Comparison of ENCODE assay signal across 8 mouse cellular contexts in the genomic region with DNA sequence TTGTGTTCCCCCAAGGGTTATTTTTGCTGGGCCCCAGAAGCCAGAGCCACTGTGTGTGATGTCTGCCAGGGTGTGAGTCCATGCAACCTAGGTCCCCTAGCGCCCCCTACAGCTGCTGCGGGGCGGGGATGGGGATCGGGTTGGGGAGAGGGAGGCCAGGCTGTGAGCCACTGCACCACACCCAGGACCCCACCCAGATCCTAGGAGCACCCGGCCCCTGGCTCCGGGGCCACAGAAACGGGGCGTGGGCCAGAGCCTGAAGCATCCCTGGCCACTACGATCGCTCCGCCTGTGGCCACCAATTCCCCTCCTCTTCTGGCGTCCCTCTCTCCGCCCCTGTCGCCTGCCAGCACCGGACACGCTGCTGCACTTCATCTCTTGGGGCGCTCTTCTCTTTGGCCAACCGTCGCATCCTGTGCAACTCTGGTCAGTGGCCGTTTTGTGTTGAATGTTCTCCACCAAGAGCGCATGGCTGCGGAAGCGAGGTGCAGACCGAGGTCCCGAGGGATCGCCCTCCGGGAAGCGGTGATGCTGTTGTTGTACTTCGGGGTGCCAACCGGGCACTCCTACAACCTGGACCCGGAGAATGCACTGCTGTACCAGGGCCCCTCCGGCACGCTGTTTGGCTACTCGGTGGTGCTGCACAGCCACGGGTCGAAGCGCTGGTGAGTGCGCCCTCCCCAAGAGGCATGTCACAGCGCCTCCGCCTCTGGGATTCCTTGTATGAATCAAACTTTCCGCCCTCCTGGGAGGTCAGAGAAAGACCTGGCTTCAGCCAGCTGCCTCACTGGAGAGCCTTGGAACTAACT. TPM values are rescaled to one million over a fixed set of nuclear protein-coding genes. Genes with fewer than 3 reads are reported as not detected.
DNase-seq lines count a peak whose midpoint lies in the region; ATAC-seq and TF ChIP-seq lines count a peak whose summit lies in the region.

A gene (plus strand): TSS at position 235 of the 809 bp plus-strand sequence.

- H3K9ac ChIP-seq in MEL (ENCODE audit: control insufficient read depth, low read depth, low read length, poor library complexity, severe bottlenecking), result peak within 1 kb of the TSS; percentile 74
- peak within 1 kb of the TSS; percentile 41 for H3K9ac ChIP-seq in lung, embryonic 15.5 days

- peak; percentile 92 for ATAC-seq in frontal cortex, adult (ENCODE audit: low TSS enrichment)
- peak; percentile 42 to 57 for ATAC-seq in hematopoietic stem cell, adult 5-6 weeks (replicated peaks in 1 of 2; ENCODE audit: insufficient read depth in 1 of 2, low FRiP score in 2 of 2, low TSS enrichment in 1 of 2, low read depth in 1 of 2, poor library complexity in 2 of 2, severe bottlenecking in 2 of 2)
- ATAC-seq in lung, embryonic 15.5 days (ENCODE audit: borderline replicate concordance, extremely low read depth, low FRiP score, low TSS enrichment), result peak; percentile 83
- peak; percentile 62 for ATAC-seq in neutrophil, adult 5-6 weeks (ENCODE audit: extremely low read depth, insufficient number of reproducible peaks, low FRiP score, poor library complexity, severe bottlenecking)

- peak; percentile 93 for DNase-seq in MEL (ENCODE audit: low read depth, low spot score)
- peak; percentile 47 for DNase-seq in cerebellum, adult 9-10 months
- DNase-seq in layer of hippocampus, adult 9-10 months (ENCODE audit: low spot score), result peak; percentile 62
- DNase-seq in thymus, adult 18-20 months, result peak; percentile 90 to 96

- H3K9me3 ChIP-seq in MEL (replicated peaks; ENCODE audit: insufficient read depth, low read length), result no peaks in the 10 kb centered on the region
- no peaks in the 10 kb centered on the region for H3K9me3 ChIP-seq in lung, embryonic 15.5 days

- H3K4me3 ChIP-seq in MEL (ENCODE audit: control insufficient read depth in 1 of 2, insufficient read depth in 1 of 2, low read depth in 2 of 2, low read length in 2 of 2), result peak within 1 kb of the TSS; percentile 86 to 89
- peak within 1 kb of the TSS; percentile 51 for H3K4me3 ChIP-seq in lung, embryonic 15.5 days

- H3K36me3 ChIP-seq in MEL (ENCODE audit: control insufficient read depth in 1 of 2, insufficient read depth in 2 of 2, low read length in 2 of 2), result peaks cover 2 to 40% of the 10 kb centered on the region in 2 experiments; a peak in 3 of 4 replicates
- H3K36me3 ChIP-seq in lung, embryonic 15.5 days, result no peaks in the 10 kb centered on the region

- peak; percentile 51 to 92 (median 73) for TF ChIP-seq CTCF in MEL (IDR thresholded peaks at IDR 0.05 in 2 of 3, conservative IDR thresholded peaks at IDR 0.05 in 1 of 3; ENCODE audit: control insufficient read depth in 1 of 3, insufficient read depth in 1 of 3, low read depth in 2 of 3, low read length in 3 of 3, poor library complexity in 1 of 3, severe bottlenecking in 1 of 3)

- peak; percentile 73 for TF ChIP-seq RAD21 in MEL (IDR thresholded peaks at IDR 0.05; ENCODE audit: low read depth, low read length)

- peaks cover 22 to 26% of the 10 kb centered on the region in 2 experiments for H3K4me1 ChIP-seq in MEL (ENCODE audit: control insufficient read depth in 1 of 2, insufficient read depth in 2 of 2, low read length in 2 of 2)
- H3K4me1 ChIP-seq in lung, embryonic 15.5 days, result peaks cover 17% of the 10 kb centered on the region

- peak; percentile 28 to 54; a peak in 3 of 4 replicates for TF ChIP-seq POLR2A in MEL (IDR thresholded peaks at IDR 0.05; ENCODE audit: control insufficient read depth in 1 of 2, insufficient read depth in 1 of 2, low read depth in 1 of 2, low read length in 2 of 2, poor library complexity in 1 of 2)

- H3K27me3 ChIP-seq in MEL (ENCODE audit: control insufficient read depth in 1 of 2, insufficient read depth in 2 of 2, low read length in 2 of 2), result no peaks in the 10 kb centered on the region
- H3K27me3 ChIP-seq in lung, embryonic 15.5 days, result 0 out of 2 replicates have a peak, but pooled peaks cover 10% of the 10 kb centered on the region

- H3K79me2 ChIP-seq in MEL (ENCODE audit: control insufficient read depth, insufficient read depth, low read length, poor library complexity), result peaks cover 33% of the 10 kb centered on the region

- peak within 1 kb of the TSS; percentile 87 for H3K4me2 ChIP-seq in lung, embryonic 15.5 days

- no peak for TF ChIP-seq EP300 in MEL (IDR thresholded peaks at IDR 0.05; ENCODE audit: low read depth in 1 of 2, low read length in 2 of 2)

- WGBS in lung, embryonic 15.5 days, result under 1% methylated on average over 39 of the region's 41 CpGs

- H3K27ac ChIP-seq in MEL (ENCODE audit: control insufficient read depth, low read depth, low read length), result peak within 1 kb of the TSS; percentile 96
- peak within 1 kb of the TSS; percentile 61 for H3K27ac ChIP-seq in lung, embryonic 15.5 days

TF ChIP-seq in MEL, 35 proteins besides CTCF, POLR2A, EP300 and RAD21:
- TF ChIP-seq CHD1 (IDR thresholded peaks at IDR 0.05; ENCODE audit: low read depth, low read length), result no peak; the same call in 1 of the 2 replicates
- no peak for TF ChIP-seq CHD2 (IDR thresholded peaks at IDR 0.05; ENCODE audit: low read length)
- peak; percentile 56; the same call in 1 of the 2 replicates for TF ChIP-seq SIN3A (IDR thresholded peaks at IDR 0.05; ENCODE audit: low read length)
- TF ChIP-seq UBTF (IDR thresholded peaks at IDR 0.05; ENCODE audit: borderline replicate concordance, insufficient read depth, low read depth, low read length), result peak; percentile 72; the same call in 1 of the 2 replicates
- no peak for TF ChIP-seq USF1 (IDR thresholded peaks at IDR 0.05; ENCODE audit: low read depth, low read length)
- peak; percentile 71 for TF ChIP-seq ETS1 (IDR thresholded peaks at IDR 0.05; ENCODE audit: low read depth, low read length)
- TF ChIP-seq ELF1 (IDR thresholded peaks at IDR 0.05; ENCODE audit: low read depth, low read length), result no peak
- TF ChIP-seq MXI1 (IDR thresholded peaks at IDR 0.05; ENCODE audit: low read depth, low read length), result peak; percentile 32
- TF ChIP-seq HCFC1 (IDR thresholded peaks at IDR 0.05; ENCODE audit: low read depth, low read length), result no peak
- TF ChIP-seq TAL1 (IDR thresholded peaks at IDR 0.05; ENCODE audit: low read length), result no peak
- peak; percentile 28; the same call in 1 of the 2 replicates for TF ChIP-seq TBP (IDR thresholded peaks at IDR 0.05; ENCODE audit: low read depth, low read length)
- TF ChIP-seq E2F4 (IDR thresholded peaks at IDR 0.05; ENCODE audit: borderline replicate concordance, low read depth, low read length), result no peak
- TF ChIP-seq MYC (IDR thresholded peaks at IDR 0.05; ENCODE audit: low read depth, low read length), result 0 out of 2 replicates have a peak, but pooled peaks have one; percentile 40
- TF ChIP-seq USF2 (IDR thresholded peaks at IDR 0.05; ENCODE audit: borderline replicate concordance in 1 of 2, insufficient read depth in 1 of 2, low read depth in 1 of 2, low read length in 2 of 2), result no peak
- no peak for TF ChIP-seq POLR2AphosphoS5 (IDR thresholded peaks at IDR 0.05; ENCODE audit: borderline replicate concordance, low read depth, low read length)
- TF ChIP-seq TCF12 (IDR thresholded peaks at IDR 0.05; ENCODE audit: low read depth, low read length), result 0 out of 2 replicates have a peak, but pooled peaks have one; percentile 34
- TF ChIP-seq ZMIZ1 (IDR thresholded peaks at IDR 0.05; ENCODE audit: low read depth, low read length), result no peak
- TF ChIP-seq JUND (IDR thresholded peaks at IDR 0.05; ENCODE audit: low read depth, low read length), result no peak
- TF ChIP-seq ZKSCAN1 (IDR thresholded peaks at IDR 0.05; ENCODE audit: low read depth, low read length), result no peak
- peak; percentile 78 for TF ChIP-seq MAZ (IDR thresholded peaks at IDR 0.05; ENCODE audit: low read depth, low read length)
- TF ChIP-seq NRF1 (IDR thresholded peaks at IDR 0.05; ENCODE audit: insufficient read depth, low read depth, low read length, poor library complexity, severe bottlenecking), result no peak
- no peak for TF ChIP-seq GATA1 (IDR thresholded peaks at IDR 0.05; ENCODE audit: low read depth, low read length)
- TF ChIP-seq BHLHE40 (IDR thresholded peaks at IDR 0.05; ENCODE audit: borderline replicate concordance, low read depth, low read length), result no peak
- TF ChIP-seq MAFK (IDR thresholded peaks at IDR 0.05; ENCODE audit: borderline replicate concordance, low read depth, low read length), result no peak
- TF ChIP-seq KAT2A (conservative IDR thresholded peaks at IDR 0.05; ENCODE audit: low read depth, low read length), result no peak
- TF ChIP-seq RCOR1 (IDR thresholded peaks at IDR 0.05; ENCODE audit: low read depth, low read length), result no peak
- TF ChIP-seq ZNF384 (IDR thresholded peaks at IDR 0.05; ENCODE audit: low read depth, low read length), result 0 out of 2 replicates have a peak, but pooled peaks have one; percentile 19
- TF ChIP-seq ZC3H11A (IDR thresholded peaks at IDR 0.05; ENCODE audit: low read depth, low read length), result peak; percentile 81
- TF ChIP-seq GABPA (IDR thresholded peaks at IDR 0.05; ENCODE audit: low read depth, low read length), result no peak
- 0 out of 2 replicates have a peak, but pooled peaks have one; percentile 9 for TF ChIP-seq MYB (IDR thresholded peaks at IDR 0.05; ENCODE audit: low read depth, low read length)
- TF ChIP-seq MAX (IDR thresholded peaks at IDR 0.05; ENCODE audit: low read length), result peak; percentile 33; the same call in 1 of the 2 replicates
- no peak for TF ChIP-seq MEF2A (IDR thresholded peaks at IDR 0.05; ENCODE audit: extremely low read depth, insufficient replicate concordance, low read depth, low read length, poor library complexity, severe bottlenecking)
- peak; percentile 20 for TF ChIP-seq NELFE (IDR thresholded peaks at IDR 0.05; ENCODE audit: low read depth, low read length)
- TF ChIP-seq SMC3 (IDR thresholded peaks at IDR 0.05; ENCODE audit: low read depth, low read length), result peak; percentile 69
- no peak; the same call in 1 of the 2 replicates for TF ChIP-seq POLR2AphosphoS2 (IDR thresholded peaks at IDR 0.05; ENCODE audit: low read length)
TF ChIP-seq in MEL: peak in this region for 14.

RNA-seq across cellular contexts. Expression of the gene that starts here (rescaled TPM):
- 22.7 and 35.5 TPM in 2 replicates for total RNA-seq in MEL (2012; rRNA removed)
- 10 to 100 TPM; 48.9 to 97.5 TPM for polyA plus RNA-seq in MEL (2012; ENCODE audit: insufficient read depth in 1 of 2, insufficient read length in 2 of 2, low read depth in 1 of 2, low replicate concordance in 2 of 2, missing spikeins in 1 of 2)
- total RNA-seq in hematopoietic stem cell, adult 5-6 weeks (2017), result 117 and 133 TPM in 2 replicates
- polyA plus RNA-seq in lung, embryonic 15.5 days (2015; fragmentation: Nextera tagmentation; extraction: Ambion mirVana), result 6.5 and 8.2 TPM in 2 replicates
- total RNA-seq in neutrophil, adult 5-6 weeks (2017), result 352 and 378 TPM in 2 replicates

Comparison
In these comparisons a context has a peak if more than half of its experiments do, and no peak if none do; other contexts are left out.
1. Peak in every context shown above with its lines: DNase-seq, ATAC-seq, H3K4me3 ChIP-seq and H3K27ac ChIP-seq.